Mouse (Mus musculus): ENCODE results near the gene Bnip2. TPM values are rescaled to one million over a fixed set of nuclear protein-coding genes. Genes with fewer than 3 reads are reported as not detected.

The Bnip2 gene
- polyA plus RNA-seq, 1 experiment = 20.7 TPM

DNA sequence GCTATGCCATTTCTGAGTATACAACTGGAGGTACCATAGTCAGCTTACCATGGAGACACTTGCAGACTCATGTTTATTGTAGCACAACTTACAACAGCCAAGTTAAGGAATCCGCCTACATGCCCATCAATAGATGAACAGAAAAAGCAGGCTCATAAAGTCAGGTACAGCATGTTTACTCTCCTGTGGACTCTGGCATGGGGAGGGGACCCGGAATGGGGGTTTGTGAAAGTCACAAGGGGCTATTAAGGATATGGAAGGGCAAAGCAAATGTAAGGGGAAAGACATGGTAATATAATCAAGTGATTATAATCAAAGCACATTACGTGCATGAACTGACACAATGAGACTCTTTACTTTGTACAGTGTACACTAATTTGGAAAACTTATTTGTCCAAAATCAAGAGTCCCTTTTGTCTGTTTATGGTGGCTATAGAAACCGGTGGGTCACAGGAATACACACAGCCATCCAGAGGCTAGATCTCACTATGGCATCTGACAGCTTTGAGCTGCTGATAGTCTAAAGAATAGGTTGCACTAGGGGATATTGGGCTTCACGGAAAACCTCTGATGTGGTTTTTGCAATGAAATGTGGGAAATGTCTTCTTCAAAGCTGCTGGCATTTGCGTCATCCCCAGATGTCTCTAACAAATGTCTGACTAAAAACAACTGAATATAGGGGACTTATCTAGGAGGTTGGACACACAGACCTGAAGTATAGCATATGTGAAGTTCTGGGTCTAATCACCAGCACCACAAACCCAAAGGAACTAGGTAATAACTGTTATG lies 50.5 kb downstream of the Bnip2 start:
- no peak overlapping the region; the same call in 1 of the 2 replicates for H3K27ac ChIP-seq (ENCODE audit: control insufficient read depth, insufficient read depth, low read depth, low read length)
- no peak for TF ChIP-seq POLR2A (IDR thresholded peaks at IDR 0.05; ENCODE audit: control insufficient read depth, low read depth, low read length)
- no peak for TF ChIP-seq CTCF (IDR thresholded peaks at IDR 0.05; ENCODE audit: control insufficient read depth, insufficient read depth, insufficient replicate concordance, low read depth, low read length)
- no peaks in the 10 kb centered on the region for H3K27me3 ChIP-seq (ENCODE audit: control insufficient read depth, insufficient read depth, low read length)
- peak overlapping the region; percentile 91; the same call in 1 of the 2 replicates for H3K4me3 ChIP-seq (ENCODE audit: control insufficient read depth, low read depth, low read length)
- H3K36me3 ChIP-seq (ENCODE audit: control insufficient read depth, insufficient read depth, low read length) = no peaks in the 10 kb centered on the region
- no peaks in the 10 kb centered on the region for H3K4me1 ChIP-seq (ENCODE audit: control insufficient read depth, insufficient read depth, low read length)

DNA sequence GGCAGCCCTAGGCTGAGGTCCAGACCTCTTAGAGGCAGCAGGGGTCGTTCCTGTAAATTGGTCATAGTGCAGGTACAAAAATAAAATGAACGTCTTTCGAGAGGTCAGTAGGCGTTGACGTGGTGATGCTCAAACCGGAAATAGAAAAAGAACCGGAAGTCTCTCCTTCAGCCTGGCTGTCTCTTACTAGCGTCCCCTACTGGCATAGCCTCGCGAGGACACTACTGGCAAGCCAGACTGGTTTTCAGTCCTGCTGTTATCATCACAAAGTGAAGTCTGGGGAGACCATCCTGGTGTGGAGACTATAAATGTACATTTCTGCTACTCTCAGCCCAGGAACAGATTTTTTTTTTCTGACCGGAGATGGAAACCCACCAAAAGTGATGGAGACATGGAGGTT lies 51.3 kb downstream of the Bnip2 start:
- peak; percentile 54; the same call in 1 of the 2 replicates for TF ChIP-seq CTCF (IDR thresholded peaks at IDR 0.05; ENCODE audit: control insufficient read depth, insufficient read depth, insufficient replicate concordance, low read depth, low read length)
- TF ChIP-seq POLR2A (IDR thresholded peaks at IDR 0.05; ENCODE audit: control insufficient read depth, low read depth, low read length) = peak; percentile 58; the same call in 1 of the 2 replicates
- Histone ChIP-seq H3K36me3 (ENCODE audit: control insufficient read depth, insufficient read depth, low read length) (no peaks in the 10 kb centered on the region), H3K4me3 (ENCODE audit: control insufficient read depth, low read depth, low read length) (peak overlapping the region; percentile 91), H3K27ac (ENCODE audit: control insufficient read depth, insufficient read depth, low read depth, low read length) (peak overlapping the region; percentile 91), H3K27me3 (ENCODE audit: control insufficient read depth, insufficient read depth, low read length) (no peaks in the 10 kb centered on the region), H3K4me1 (ENCODE audit: control insufficient read depth, insufficient read depth, low read length) (no peaks in the 10 kb centered on the region)

DNA sequence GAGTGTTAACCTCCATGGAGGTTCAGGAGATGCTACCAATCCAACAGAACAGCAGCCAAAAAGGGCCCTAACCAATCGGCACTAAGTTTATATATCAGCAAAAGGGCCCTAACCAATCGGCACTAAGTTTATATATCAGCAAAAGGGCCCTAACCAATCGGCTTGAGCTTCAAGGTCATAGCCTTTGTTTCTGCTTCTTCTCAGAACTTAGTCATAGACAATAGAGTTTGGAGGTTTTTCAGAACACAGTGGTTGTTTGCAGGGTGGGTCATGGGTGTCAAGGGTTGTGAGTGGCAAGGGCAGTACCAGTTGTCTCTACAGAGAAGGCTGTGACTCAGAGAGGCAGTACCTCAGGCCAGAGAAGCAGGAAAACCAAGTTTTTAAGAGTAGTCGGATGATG lies 52.9 kb downstream of the Bnip2 start:
- no peak overlapping the region for H3K4me3 ChIP-seq (ENCODE audit: control insufficient read depth, low read depth, low read length)
- no peaks in the 10 kb centered on the region for H3K4me1 ChIP-seq (ENCODE audit: control insufficient read depth, insufficient read depth, low read length)
- TF ChIP-seq CTCF (IDR thresholded peaks at IDR 0.05; ENCODE audit: control insufficient read depth, insufficient read depth, insufficient replicate concordance, low read depth, low read length) (no peak), POLR2A (IDR thresholded peaks at IDR 0.05; ENCODE audit: control insufficient read depth, low read depth, low read length) (no peak)
- no peaks in the 10 kb centered on the region for H3K36me3 ChIP-seq (ENCODE audit: control insufficient read depth, insufficient read depth, low read length)
- H3K27ac ChIP-seq (ENCODE audit: control insufficient read depth, insufficient read depth, low read depth, low read length) = no peak overlapping the region
- H3K27me3 ChIP-seq (ENCODE audit: control insufficient read depth, insufficient read depth, low read length) = no peaks in the 10 kb centered on the region

DNA sequence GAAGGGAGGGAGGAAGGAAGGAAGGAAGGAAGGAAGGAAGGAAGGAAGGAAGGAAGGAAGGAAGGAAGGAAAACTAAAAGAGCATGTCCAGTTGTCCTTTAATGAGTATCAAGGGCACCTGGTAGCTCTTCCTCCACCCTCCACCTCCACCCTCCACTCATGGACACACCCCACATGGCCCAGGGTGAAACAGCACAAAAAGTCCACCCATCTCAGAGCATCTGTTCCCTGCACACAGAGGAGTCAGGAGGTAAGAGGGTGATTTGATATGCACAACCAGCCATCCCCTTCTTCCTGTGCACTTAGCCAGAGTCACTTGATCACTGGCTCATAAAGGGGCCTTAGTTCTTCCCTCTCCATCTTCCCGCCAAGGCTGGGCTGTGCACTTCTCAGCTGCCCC lies 53.7 kb downstream of the Bnip2 start:
- Histone ChIP-seq H3K4me1 (ENCODE audit: control insufficient read depth, insufficient read depth, low read length) (no peaks in the 10 kb centered on the region), H3K27me3 (ENCODE audit: control insufficient read depth, insufficient read depth, low read length) (no peaks in the 10 kb centered on the region), H3K27ac (ENCODE audit: control insufficient read depth, insufficient read depth, low read depth, low read length) (no peak overlapping the region), H3K4me3 (ENCODE audit: control insufficient read depth, low read depth, low read length) (no peak overlapping the region), H3K36me3 (ENCODE audit: control insufficient read depth, insufficient read depth, low read length) (no peaks in the 10 kb centered on the region)
- TF ChIP-seq POLR2A (IDR thresholded peaks at IDR 0.05; ENCODE audit: control insufficient read depth, low read depth, low read length) = no peak
- TF ChIP-seq CTCF (IDR thresholded peaks at IDR 0.05; ENCODE audit: control insufficient read depth, insufficient read depth, insufficient replicate concordance, low read depth, low read length) = no peak

DNA sequence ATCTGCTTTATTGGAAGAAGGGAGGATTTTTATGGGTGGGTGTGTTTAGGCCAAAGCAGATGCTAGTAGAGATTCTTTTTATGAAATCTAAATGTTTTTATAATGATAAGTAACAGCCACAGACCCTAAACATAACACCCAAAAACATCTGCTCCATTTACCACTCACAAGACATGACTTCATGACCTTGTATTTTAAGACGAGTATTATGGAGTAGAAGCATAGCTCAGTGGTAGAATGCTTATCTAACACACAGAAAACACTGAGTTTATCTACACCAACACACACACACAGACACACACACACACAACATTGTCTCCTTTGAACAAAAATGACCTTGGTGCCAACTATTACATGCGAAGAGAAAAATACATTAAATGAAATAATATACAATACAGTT lies 55.6 kb downstream of the Bnip2 start:
- Histone ChIP-seq H3K4me3 (ENCODE audit: control insufficient read depth, low read depth, low read length) (no peak overlapping the region), H3K4me1 (ENCODE audit: control insufficient read depth, insufficient read depth, low read length) (no peaks in the 10 kb centered on the region), H3K27ac (ENCODE audit: control insufficient read depth, insufficient read depth, low read depth, low read length) (no peak overlapping the region), H3K27me3 (ENCODE audit: control insufficient read depth, insufficient read depth, low read length) (no peaks in the 10 kb centered on the region), H3K36me3 (ENCODE audit: control insufficient read depth, insufficient read depth, low read length) (no peaks in the 10 kb centered on the region)
- no peak for TF ChIP-seq POLR2A (IDR thresholded peaks at IDR 0.05; ENCODE audit: control insufficient read depth, low read depth, low read length)
- TF ChIP-seq CTCF (IDR thresholded peaks at IDR 0.05; ENCODE audit: control insufficient read depth, insufficient read depth, insufficient replicate concordance, low read depth, low read length) = no peak

DNA sequence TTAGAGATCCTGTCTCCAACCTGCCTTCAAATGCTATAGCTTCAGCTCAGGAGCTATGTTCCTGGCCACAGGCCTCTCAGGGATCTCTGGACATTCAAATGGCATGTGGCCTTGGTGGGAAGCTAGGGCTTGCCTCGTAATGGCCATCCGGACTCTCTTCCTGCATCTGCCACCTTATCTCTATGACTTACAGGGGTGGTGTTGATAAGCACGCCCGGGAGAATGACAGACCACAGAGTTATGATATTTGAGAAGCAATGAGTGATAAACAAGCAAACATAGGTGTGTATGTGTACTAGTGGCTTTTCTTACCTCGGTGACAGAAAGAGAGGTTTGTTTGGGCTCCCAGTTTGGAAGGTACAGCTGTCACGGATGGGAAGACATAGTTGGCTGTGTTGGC lies 57.0 kb downstream of the Bnip2 start:
- TF ChIP-seq POLR2A (IDR thresholded peaks at IDR 0.05; ENCODE audit: control insufficient read depth, low read depth, low read length) (no peak), CTCF (IDR thresholded peaks at IDR 0.05; ENCODE audit: control insufficient read depth, insufficient read depth, insufficient replicate concordance, low read depth, low read length) (no peak)
- Histone ChIP-seq H3K36me3 (ENCODE audit: control insufficient read depth, insufficient read depth, low read length) (no peaks in the 10 kb centered on the region), H3K27ac (ENCODE audit: control insufficient read depth, insufficient read depth, low read depth, low read length) (no peak overlapping the region), H3K4me1 (ENCODE audit: control insufficient read depth, insufficient read depth, low read length) (no peaks in the 10 kb centered on the region), H3K27me3 (ENCODE audit: control insufficient read depth, insufficient read depth, low read length) (no peaks in the 10 kb centered on the region), H3K4me3 (ENCODE audit: control insufficient read depth, low read depth, low read length) (no peak overlapping the region)

DNA sequence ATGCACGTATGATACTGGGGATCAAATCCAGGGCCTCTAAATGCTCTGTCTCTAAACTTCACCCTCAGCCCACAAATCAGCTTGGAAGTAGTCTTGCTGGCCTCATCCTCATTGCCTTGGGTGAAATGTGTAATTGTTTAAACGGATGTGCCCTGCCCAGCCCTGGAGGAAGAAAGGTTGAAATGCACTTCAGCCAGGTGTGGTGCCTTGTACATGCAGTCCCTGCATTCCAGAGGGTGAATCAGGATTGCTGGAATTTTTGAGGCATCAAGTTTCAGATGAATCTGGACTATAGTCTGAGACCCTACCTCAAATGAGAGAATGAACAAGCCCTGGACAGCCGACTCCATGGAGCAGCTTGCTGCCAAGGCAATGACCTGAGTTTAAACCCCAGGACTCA lies 58.6 kb downstream of the Bnip2 start:
- TF ChIP-seq CTCF (IDR thresholded peaks at IDR 0.05; ENCODE audit: control insufficient read depth, insufficient read depth, insufficient replicate concordance, low read depth, low read length) (no peak), POLR2A (IDR thresholded peaks at IDR 0.05; ENCODE audit: control insufficient read depth, low read depth, low read length) (no peak)
- H3K4me3 ChIP-seq (ENCODE audit: control insufficient read depth, low read depth, low read length) = no peak overlapping the region
- no peak overlapping the region for H3K27ac ChIP-seq (ENCODE audit: control insufficient read depth, insufficient read depth, low read depth, low read length)
- H3K4me1 ChIP-seq (ENCODE audit: control insufficient read depth, insufficient read depth, low read length) = no peaks in the 10 kb centered on the region
- no peaks in the 10 kb centered on the region for H3K27me3 ChIP-seq (ENCODE audit: control insufficient read depth, insufficient read depth, low read length)
- H3K36me3 ChIP-seq (ENCODE audit: control insufficient read depth, insufficient read depth, low read length) = no peaks in the 10 kb centered on the region

Data from testis, adult 2 months (tissue).